Mouse (Mus musculus): ENCODE results near the gene Clp1. TPM values are rescaled to one million over a fixed set of nuclear protein-coding genes. Genes with fewer than 3 reads are reported as not detected.
A peak's percentile ranks its signal among the peaks of the same experiment; 100 is the strongest.

Gene Clp1
- 12.3 and 13.9 TPM in 2 replicates for total RNA-seq (2021)
- long read RNA-seq, transcript Clp1-201 (3 exons, 1,912 nt), result major isoform, 27 of 31 reads
- long read RNA-seq, partial matches to known transcripts, result 4 of 31 reads
- long read RNA-seq, other reads (novel, unspliced or antisense), result 0 of 31 reads

DNA sequence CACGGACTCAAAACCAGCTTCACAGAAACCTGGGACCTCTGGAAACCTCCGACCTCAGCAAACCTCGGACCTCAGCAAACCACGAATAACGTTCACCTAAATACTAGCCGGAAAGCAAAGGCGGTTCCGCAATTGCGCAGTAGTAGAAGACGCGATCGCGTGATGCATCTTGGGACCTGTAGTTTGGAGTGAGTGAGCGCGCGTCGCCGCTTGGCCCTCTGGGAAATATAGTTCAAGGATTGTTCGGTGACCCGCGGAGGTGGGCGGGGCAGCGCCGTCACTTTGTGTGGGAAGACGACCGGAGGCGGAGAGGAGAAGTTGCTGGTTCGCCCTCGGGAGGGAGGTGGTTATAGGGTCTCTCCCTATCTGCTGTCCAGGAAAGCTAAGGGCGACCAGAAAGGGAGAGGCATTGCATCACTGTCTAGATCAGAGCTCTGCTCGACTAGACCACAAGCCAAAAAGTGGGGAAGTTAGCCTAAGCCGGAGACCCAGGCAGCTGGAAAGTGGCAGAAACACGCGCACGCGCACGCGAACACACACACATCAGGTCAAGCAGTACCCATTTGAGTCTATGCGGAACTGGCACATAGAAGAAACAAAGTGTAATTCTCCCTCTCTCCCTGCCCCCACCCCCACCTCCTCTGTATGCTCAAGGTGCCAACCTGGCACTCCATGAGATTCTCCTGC lies at the start of gene Clp1:
Clp1 (minus strand) TSS at position 179 of the 687 bp plus-strand sequence.
- DNase-seq, result peak; percentile 93

DNA sequence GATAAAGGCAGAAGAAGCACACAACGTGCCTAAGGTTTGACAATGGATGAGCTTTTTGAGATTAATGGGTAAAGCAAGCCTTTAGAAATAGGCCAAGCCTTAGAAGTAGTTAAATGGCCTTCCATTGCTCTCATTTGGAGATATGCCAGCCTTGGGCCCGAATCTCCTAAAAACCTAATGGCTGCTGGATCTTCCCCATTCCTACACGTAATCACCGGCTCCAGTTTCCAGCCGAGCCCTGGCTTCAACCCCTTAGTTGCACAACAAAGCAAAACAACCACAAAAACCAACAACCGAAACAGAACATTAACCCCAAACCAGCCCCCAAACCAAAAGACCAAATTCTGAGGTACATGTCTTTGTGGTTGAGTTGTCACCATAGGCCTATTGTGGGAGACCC lies 48.5 kb upstream of the Clp1 start:
- no peak for DNase-seq

DNA sequence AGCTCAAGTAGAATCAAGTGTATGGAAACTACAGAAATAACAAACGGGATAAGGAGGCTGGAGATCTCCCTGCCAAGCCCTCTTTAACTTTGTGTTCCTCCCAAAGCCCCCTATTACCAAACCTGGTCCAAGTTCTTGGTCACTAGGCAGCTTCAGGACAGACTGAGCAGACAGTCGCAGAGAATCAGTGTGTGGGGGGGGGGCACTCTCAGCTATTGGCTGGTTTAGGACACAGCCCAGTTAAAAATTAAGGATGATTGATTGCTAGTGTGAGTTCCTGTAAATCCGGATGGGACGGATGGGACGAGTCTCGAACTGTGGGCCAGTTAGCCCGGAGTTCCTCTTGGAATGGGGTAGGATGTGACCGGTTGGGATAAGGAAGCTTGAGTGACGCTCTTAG lies 48.1 kb upstream of the Clp1 start, which contains the start of gene Serping1:
Serping1 (minus strand) TSS at position 204 of the 400 bp plus-strand sequence.
- DNase-seq, result no peak

- DNase-seq, result peak; percentile 21
These were observed 47.6 kb upstream of the Clp1 start for GRCm38 (mm10) chr2:84774751-84775150.

- no peak for DNase-seq
These were observed 46.0 kb upstream of the Clp1 start for GRCm38 (mm10) chr2:84773195-84773594.

- DNase-seq, result no peak
These were observed 45.3 kb upstream of the Clp1 start for GRCm38 (mm10) chr2:84772454-84772853.

GRCm38 (mm10) chr2:84770501-84770900 lies 43.4 kb upstream of the Clp1 start:
- no peak for DNase-seq

DNA sequence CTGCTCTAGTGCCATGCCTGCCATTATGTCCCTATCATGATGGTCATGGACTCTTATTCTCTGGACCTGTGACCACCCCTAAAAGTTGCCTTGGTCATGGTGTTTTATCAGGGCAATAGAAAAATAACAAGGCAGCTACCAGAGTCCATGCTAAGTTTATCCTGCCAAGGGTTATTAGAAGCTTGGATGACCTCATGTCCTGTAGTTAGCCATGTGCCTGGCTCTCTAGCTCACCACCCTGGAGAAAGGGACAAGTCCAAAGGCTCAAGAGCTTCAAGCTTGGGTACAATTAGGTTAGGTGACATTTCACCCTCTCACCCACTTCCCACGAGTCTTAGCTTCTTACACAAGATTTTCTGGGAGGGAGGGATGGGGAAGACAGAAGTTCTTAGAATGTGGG lies 35.7 kb upstream of the Clp1 start:
- no peak for DNase-seq

DNA sequence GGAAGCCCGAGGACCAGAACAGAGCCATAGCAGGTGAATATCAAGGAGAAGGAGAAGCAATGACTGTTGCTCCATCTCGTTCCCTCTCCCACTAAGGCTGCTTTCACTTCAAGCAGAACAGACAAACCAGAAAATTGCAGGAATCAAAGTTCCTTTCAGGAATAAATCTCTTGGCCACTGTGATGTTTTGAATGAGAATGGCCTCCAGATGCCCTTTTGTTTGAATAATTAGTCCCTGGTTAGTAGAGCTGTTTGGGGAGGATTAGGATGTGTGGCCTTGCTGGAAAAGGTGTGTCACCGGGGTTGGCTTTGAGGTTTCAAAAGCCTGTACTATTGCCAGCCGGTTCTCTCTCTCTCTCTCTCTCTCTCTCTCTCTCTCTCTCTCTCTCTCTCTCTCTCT lies 35.1 kb upstream of the Clp1 start:
- DNase-seq, result no peak

DNA sequence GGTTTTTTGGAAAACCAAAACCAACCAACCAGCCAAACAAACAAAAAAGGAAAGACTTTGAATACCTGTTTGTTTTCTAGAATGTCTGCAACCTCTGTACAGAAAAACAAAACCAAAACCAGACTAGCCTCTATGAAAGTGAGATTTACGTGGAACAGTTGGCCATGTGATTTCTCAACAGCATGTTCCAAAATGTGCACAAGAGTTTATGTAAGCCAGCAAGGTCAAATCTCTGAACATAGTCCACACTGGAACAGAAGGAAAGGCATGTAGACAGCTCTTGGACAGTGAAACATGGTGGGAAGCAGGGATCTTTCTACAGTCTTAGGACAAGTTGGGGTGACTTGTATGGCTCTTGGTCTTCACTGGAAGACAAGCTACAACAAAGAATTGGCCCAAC lies 34.7 kb upstream of the Clp1 start:
- no peak for DNase-seq

DNA sequence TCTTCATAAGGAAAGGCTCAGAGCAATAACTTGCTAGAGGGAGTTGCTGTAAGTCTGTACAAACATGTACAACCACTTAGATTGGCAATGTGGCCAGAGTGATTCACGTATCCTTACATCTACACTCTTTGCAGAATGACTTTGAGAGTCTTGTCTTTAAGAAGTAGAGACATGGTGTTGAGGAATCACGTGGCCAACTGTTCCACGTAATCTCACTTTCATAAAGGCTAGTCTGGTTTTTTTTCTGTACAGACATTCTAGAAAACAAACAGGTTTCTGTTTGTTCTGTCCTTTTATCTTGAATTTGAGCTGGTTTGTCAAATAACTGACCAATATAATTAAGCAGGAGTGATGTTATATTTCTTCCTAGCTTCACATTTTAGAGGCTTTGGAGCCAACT lies 34.2 kb upstream of the Clp1 start:
- DNase-seq, result no peak

DNA sequence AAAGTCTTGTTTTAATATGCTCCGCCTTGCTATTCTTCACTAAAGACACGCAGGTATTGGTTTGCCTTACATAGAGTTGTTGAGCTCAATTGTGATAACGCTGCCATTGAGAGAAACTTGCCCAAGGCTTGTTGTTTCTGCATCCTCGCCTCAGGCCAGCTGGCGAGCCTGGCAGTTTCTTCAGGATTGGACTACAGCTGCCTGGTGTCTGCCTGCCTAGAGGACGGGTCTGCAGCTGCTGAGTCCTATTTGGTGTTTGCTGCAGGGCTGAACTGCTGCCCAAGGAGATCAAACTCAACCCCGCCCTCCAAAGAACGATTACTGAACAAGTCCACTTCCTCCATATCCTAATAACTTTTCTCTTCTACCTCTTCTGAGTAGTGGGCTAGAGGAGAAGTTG lies 33.6 kb upstream of the Clp1 start:
- DNase-seq, result no peak

DNA sequence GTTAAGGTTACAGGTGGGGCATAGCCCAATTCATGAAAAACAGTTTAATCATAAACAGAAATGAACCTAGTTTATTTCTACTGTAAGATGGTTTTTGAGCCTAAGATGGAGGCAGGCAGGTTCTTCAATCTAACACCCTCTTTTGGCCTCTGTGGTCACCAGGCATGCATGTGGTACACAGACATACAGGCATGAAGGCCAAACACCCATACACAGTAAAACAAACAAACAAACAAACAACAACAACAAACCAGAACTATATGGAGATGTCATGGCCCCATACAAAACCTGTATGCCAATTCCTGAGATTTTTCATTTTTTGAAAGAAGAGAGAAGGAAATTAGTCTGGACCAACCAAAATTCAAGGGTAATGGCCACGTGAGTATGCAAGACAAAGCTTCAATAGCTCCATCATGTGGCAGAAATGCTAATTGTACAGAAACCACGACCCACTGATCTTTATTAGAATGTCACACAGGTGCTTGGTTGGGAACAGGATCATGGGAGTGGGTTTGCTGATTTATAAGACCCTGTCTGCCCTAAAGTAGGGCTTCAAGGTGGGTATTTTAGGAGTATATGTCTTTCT lies 31.5 kb upstream of the Clp1 start:
- DNase-seq, result no peak

DNA sequence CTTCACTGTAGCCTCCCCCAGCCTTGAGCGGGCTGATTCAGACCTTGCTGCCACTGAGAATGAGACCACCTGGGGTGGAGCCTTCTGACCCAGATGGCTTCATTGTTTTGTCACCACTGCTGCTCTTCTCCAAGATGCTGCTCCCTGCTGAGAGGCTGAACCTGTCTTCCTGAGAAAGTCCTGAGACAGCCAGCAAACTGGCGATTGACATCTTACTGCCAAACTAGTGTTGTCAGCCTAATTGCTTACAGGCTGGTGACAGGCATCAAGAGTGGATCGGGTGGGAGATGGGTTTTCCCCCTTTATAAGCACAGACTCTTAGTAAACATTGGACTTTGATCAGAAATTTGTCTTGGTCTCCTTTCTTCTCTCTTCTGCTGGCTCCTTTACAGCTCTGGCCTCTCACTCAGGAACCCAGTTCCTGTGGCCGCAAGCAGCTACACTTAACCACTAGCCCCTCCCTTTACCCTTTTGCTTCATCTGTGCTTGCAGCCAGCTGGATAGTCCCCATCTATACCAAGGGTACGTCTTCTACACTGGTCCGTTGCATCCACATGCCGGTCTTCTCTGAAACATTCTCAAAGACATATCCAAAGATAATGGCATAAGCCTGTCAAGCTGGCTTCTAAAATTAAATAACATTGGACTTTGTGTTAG lies 30.0 kb upstream of the Clp1 start:
- no peak for DNase-seq

DNA sequence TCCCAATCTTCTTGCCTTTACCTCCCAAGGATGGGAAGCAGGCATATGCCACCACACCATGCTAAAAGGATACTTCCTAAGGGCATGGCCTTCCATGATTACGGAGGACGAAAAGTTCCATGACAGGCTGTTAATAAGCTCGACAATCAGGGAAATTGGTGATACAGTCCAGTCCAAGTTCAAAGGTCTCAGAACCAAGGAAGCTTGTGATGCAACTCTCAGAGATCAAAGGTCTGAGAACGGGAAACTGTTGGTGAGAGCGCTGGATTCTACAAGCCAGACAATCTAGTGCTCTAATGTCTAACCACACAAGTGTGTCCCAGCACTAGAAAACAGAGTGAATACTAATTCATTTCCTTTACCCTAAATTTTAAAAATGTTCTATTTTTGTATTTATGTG lies 29.1 kb upstream of the Clp1 start:
- DNase-seq, result no peak

GRCm38 (mm10) chr2:84750115-84750514 lies 23.0 kb upstream of the Clp1 start:
- no peak for DNase-seq

- DNase-seq, result no peak
These were observed 17.0 kb upstream of the Clp1 start for GRCm38 (mm10) chr2:84744126-84744525.

DNA sequence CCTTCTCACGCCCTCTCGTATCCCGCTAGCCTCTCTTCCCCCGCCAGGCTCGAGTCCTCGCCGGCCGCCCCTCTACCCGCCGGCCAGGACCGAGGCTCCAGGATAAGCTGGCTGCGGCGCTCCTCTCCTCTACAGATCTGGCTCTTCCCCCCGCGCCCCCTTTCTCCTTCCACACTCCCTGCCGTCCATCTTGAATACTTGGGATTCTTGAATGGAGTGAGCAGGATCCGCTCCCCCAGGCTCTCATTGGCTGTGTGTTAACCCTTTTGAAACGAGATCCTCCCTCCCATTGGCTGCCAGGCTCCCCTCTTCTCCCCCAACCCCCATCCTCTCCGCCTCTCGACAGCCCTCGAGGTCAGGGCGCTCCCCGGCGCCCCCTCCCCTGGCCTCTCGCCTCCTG lies 16.4 kb upstream of the Clp1 start, which contains the start of gene Gm19426:
Gm19426 (minus strand) TSS at position 95 of the 400 bp plus-strand sequence.
- peak; percentile 68 for DNase-seq

DNA sequence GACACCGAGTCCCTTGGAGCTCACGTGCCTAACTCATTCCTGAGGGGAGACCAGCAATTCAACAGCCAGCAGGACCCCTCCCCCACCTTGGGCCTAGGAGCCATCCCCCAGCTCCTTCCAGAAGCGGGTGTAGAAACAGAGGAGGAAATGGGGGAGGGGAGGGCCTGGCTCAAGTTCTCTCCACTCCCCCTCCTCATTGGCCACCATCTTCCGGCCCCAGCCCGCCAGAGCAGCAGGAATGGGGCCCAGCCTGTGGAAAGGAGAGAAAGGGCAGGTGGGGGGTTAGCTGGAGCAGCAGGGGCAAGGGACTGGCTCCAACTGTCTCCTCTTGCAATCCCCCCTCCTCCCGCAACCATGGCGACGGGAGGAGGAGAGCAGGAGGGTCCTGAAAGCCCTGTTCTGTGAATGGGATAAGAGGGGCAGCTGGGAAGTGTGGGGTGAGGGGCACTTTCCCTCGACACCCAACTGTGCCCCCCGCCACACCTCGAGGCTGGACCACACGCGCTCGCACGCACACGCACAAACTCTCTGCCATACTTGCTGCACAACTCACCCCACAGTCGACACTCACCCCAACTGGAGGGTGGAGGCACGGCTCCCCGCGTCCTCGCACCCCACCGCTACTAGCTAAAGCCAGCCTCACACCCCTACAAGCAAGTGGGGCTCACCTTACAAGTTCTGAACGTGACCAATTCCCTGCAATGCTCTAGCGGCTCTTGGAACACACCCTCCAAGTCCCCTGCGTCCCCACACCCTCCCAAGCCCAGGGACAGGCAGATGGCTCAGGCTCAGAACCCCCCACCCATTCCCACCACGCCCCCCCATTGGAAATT lies 15.5 kb upstream of the Clp1 start:
- no peak for DNase-seq

GRCm38 (mm10) chr2:84741841-84742450 lies 14.8 kb upstream of the Clp1 start:
- DNase-seq, result no peak

GRCm38 (mm10) chr2:84740608-84741333 lies 13.6 kb upstream of the Clp1 start:
- DNase-seq, result no peak

Data from adrenal gland, postnatal 25 days (tissue).